Mouse (Mus musculus) myocyte (in vitro differentiated cells): ENCODE results near the gene Trmt112. TPM values are rescaled to one million over a fixed set of nuclear protein-coding genes. Genes with fewer than 3 reads are reported as not detected.
A peak's percentile ranks its signal among the peaks of the same experiment; 100 is the strongest.
"Not testable (repeated sequence)": the region's sequence is repeated elsewhere in the genome, so short reads cannot be mapped to it uniquely, and the experiment has no call there.

Source experiments
- H3K27me3 ChIP-seq: one replicate; pipeline ENCODE4 v1.6.1; 2011; ENCODE audit not compliant: control insufficient read depth, insufficient read depth, insufficient read length
- H3K36me3 ChIP-seq: one replicate; pipeline ENCODE4 v1.6.1; 2011; ENCODE audit not compliant: control insufficient read depth, insufficient read depth
- H3K4me2 ChIP-seq: one replicate; pipeline ENCODE4 v1.6.1; 2011; ENCODE audit warnings: low read depth, control low read depth
- H3K4me3 ChIP-seq: one replicate; pipeline ENCODE4 v1.5.1; 2011; ENCODE audit warnings: mild to moderate bottlenecking, control low read depth, moderate library complexity
- H3K79me2 ChIP-seq: one replicate; pipeline ENCODE4 v1.6.1; 2011; ENCODE audit not compliant: control insufficient read depth, insufficient read depth
- H3ac ChIP-seq: one replicate; pipeline ENCODE4 v1.6.1; 2011; ENCODE audit not compliant: control insufficient read depth, insufficient read length
- CEBPB ChIP-seq: IDR thresholded peaks from 2 replicates; pipeline ENCODE4 v1.6.1; 2011; ENCODE audit warnings: mild to moderate bottlenecking, moderate library complexity; ENCODE audit not compliant: poor library complexity, insufficient read depth, severe bottlenecking
- E2F4 ChIP-seq: IDR thresholded peaks from one replicate; pipeline ENCODE4 v1.6.1; 2011; ENCODE audit warnings: mild to moderate bottlenecking, control low read depth, moderate library complexity; ENCODE audit not compliant: insufficient read depth
- MAX ChIP-seq: IDR thresholded peaks from one replicate; pipeline ENCODE4 v1.6.1; 2011; ENCODE audit warnings: low read depth, mild to moderate bottlenecking, control low read depth
- MYOD1 ChIP-seq, 3 experiments: IDR thresholded peaks; one replicate each; pipeline ENCODE4 v1.6.1; 2011; ENCODE audit warnings: control low read depth in 2 of 3, low read depth in 2 of 3, mild to moderate bottlenecking in 2 of 3, moderate library complexity in 1 of 3; ENCODE audit not compliant: insufficient read length in 2 of 3, control insufficient read depth in 1 of 3
- MYOG ChIP-seq, 3 experiments: IDR thresholded peaks; one replicate each; pipeline ENCODE4 v1.6.1; 2011; ENCODE audit warnings: control low read depth in 2 of 3, low read depth in 2 of 3, mild to moderate bottlenecking in 2 of 3; ENCODE audit not compliant: insufficient read length in 2 of 3, control insufficient read depth in 1 of 3, insufficient read depth in 1 of 3
- POLR2A ChIP-seq: IDR thresholded peaks from one replicate; pipeline ENCODE4 v1.6.1; 2011; ENCODE audit warnings: low read depth, mild to moderate bottlenecking, control low read depth, moderate library complexity; ENCODE audit not compliant: insufficient read length
- POLR2AphosphoS2 ChIP-seq: IDR thresholded peaks from one replicate; pipeline ENCODE4 v1.6.1; 2011; ENCODE audit warnings: low read depth, control low read depth; ENCODE audit not compliant: insufficient read length
- REST ChIP-seq: IDR thresholded peaks from one replicate; pipeline ENCODE4 v1.6.1; 2011; ENCODE audit warnings: mild to moderate bottlenecking, control low read depth, moderate library complexity; ENCODE audit not compliant: insufficient read depth, insufficient read length
- SRF ChIP-seq: IDR thresholded peaks from one replicate; pipeline ENCODE4 v1.6.1; 2011; ENCODE audit warnings: low read depth; ENCODE audit not compliant: control insufficient read depth, insufficient read length
- TCF12 ChIP-seq: IDR thresholded peaks from one replicate; pipeline ENCODE4 v1.6.1; 2011; ENCODE audit warnings: mild to moderate bottlenecking, control low read depth; ENCODE audit not compliant: poor library complexity, insufficient read depth, severe bottlenecking
- TCF3 ChIP-seq: IDR thresholded peaks from one replicate; pipeline ENCODE4 v1.6.1; 2011; ENCODE audit warnings: low read depth, control low read depth; ENCODE audit not compliant: insufficient read length
- polyA plus RNA-seq: library from polyadenylated mRNA; unstranded; fragments of >200 nt; fragmentation: generic; extraction: Trizol; gene quantifications from one replicate; pipeline ENCODE4 v1.2.1, GENCODE M21; 2012; ENCODE audit warnings: missing spikeins

Trmt112 gene
- polyA plus RNA-seq, 1 experiment: 281 TPM

GRCm38 (mm10) chr19:6907811-6908540 is 1.5 kb upstream of the Trmt112 start:
- H3K36me3 ChIP-seq: peaks cover 8% of the 10 kb centered on the region
- peak overlapping the region; percentile 85 for H3K4me3 ChIP-seq
- no peak overlapping the region for H3ac ChIP-seq
- H3K4me2 ChIP-seq: peak overlapping the region; percentile 81
- H3K79me2 ChIP-seq: peaks cover 25% of the 10 kb centered on the region
- TF ChIP-seq MYOD1 (IDR thresholded peaks at IDR 0.05; ENCODE audit: control insufficient read depth in 1 of 3, insufficient read length in 2 of 3, low read depth in 2 of 3) (no peak), TCF12 (no peak), CEBPB (peak; percentile 69)
- no peaks in the 10 kb centered on the region for H3K27me3 ChIP-seq

DNA sequence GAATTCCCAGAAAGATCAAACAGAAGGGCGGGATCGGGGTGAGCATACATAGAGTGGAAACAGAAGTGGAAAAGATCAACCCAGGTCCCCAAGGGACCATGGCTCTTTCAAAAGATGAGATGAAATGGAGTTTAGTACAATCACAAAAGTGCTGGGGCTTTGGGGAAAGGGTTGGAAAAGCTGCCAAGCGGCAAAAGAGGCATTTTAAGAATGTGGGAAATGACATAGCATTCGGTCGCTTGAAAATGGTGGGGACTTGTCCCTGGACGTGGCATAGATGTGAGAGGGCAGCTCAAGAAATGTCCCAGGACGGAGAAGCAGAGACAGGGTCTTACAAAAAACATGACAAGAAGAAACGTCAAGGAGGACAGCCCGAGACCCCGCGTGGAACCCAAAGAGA is 477 bp upstream of the Trmt112 start:
- peak overlapping the region; percentile 85 for H3K4me3 ChIP-seq
- H3K36me3 ChIP-seq: peaks cover 11% of the 10 kb centered on the region
- H3K27me3 ChIP-seq: no peaks in the 10 kb centered on the region
- H3K79me2 ChIP-seq: peaks cover 25% of the 10 kb centered on the region
- peak overlapping the region; percentile 40 for H3ac ChIP-seq
- TF ChIP-seq POLR2A: no peak
- no peak for TF ChIP-seq TCF12
- no peak for TF ChIP-seq E2F4
- no peak for TF ChIP-seq REST
- no peak for TF ChIP-seq MYOD1 (IDR thresholded peaks at IDR 0.05; ENCODE audit: control insufficient read depth in 1 of 3, insufficient read length in 2 of 3, low read depth in 2 of 3)
- TF ChIP-seq SRF: no peak
- TF ChIP-seq TCF3: no peak
- no peak for TF ChIP-seq MYOG (IDR thresholded peaks at IDR 0.05; ENCODE audit: control insufficient read depth in 1 of 3, insufficient read depth in 1 of 3, insufficient read length in 2 of 3, low read depth in 2 of 3)
- peak overlapping the region; percentile 81 for H3K4me2 ChIP-seq

DNA sequence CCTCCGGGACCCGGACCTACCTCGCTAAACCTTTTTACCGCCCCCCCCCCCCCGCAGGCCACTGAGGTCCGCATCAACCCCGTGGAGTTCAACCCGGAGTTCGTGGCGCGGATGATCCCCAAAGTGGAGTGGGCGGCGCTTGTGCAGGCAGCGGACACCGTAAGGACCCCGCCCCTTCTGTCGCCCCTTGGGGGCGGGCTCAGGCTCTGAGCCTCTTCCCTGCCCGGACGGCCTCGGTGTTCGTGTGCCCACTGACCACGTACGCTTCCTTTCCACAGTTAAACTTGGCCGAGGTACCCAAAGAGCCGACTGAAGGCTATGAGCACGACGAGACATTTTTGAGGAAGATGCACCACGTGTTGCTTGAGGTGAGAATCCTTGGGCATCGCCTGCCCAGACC is 808 bp downstream of the Trmt112 start:
- H3K27me3 ChIP-seq: not testable (repeated sequence)
- peaks cover 25% of the 10 kb centered on the region for H3K79me2 ChIP-seq
- peak overlapping the region; percentile 84 for H3K4me2 ChIP-seq
- H3K36me3 ChIP-seq: peaks cover 11% of the 10 kb centered on the region
- peak overlapping the region; percentile 40 for H3ac ChIP-seq
- peak overlapping the region; percentile 85 for H3K4me3 ChIP-seq

DNA sequence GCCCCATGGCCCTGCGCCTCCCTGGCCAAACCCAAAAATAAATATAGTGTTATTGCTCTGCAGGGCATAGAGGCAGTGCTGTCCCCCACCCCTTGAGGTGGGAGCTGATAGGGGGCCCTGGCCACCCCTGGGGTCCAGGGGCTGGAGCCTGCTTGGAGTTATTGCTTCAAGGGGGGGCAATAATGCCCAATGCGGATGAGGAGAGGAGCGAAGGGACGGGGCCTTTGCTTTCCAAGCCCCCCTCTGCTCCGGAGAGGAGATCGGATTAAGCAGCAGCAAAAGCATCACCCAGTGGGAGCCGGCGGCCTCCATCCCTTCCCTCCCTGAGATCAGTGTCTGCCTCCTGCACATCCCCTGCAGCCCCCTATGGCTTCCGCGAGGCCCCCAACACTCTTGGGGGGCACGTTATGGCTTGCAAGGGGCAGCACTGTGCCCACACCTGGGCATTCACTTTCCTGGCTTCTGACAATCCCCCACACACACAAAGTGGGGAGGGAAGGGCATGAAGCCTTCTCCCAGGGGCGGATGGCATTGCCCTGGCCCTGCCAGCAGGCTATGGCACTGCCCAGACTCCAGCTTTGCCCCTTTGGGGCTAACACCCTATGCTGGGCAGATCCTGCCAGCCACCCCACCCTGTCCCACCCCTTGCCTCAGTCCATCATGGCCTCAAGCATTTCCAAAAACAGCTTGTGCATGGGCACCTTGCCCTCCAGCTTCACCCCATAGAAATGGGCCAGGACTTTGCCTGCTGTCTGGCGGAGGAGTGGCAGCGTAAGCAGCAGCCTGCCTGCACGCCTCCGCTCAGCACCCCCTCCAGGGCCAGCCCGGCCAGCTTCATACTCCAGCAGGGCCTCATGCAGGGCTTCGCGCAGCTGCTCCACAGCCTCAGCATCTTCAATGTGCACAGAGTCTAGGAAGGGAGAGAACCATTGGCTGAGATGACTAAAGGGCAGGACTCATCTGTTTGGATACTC is 1.9 kb downstream of the Trmt112 start:
- Histone ChIP-seq H3K27me3 (no peaks in the 10 kb centered on the region), H3ac (no peak overlapping the region), H3K36me3 (peaks cover 11% of the 10 kb centered on the region), H3K4me2 (peak overlapping the region; percentile 84), H3K4me3 (peak overlapping the region; percentile 85), H3K79me2 (peaks cover 25% of the 10 kb centered on the region)
- TF ChIP-seq POLR2A (peak; percentile 7), E2F4 (no peak), MAX (no peak), POLR2AphosphoS2 (no peak), MYOD1 (IDR thresholded peaks at IDR 0.05; ENCODE audit: control insufficient read depth in 1 of 3, insufficient read length in 2 of 3, low read depth in 2 of 3) (no peak)

GRCm38 (mm10) chr19:6912205-6912970 is 2.9 kb downstream of the Trmt112 start:
- H3K4me2 ChIP-seq: no peak overlapping the region
- H3K27me3 ChIP-seq: no peaks in the 10 kb centered on the region
- H3K79me2 ChIP-seq: peaks cover 21% of the 10 kb centered on the region
- H3K36me3 ChIP-seq: peaks cover 11% of the 10 kb centered on the region
- TF ChIP-seq MYOG (IDR thresholded peaks at IDR 0.05; ENCODE audit: control insufficient read depth in 1 of 3, insufficient read depth in 1 of 3, insufficient read length in 2 of 3, low read depth in 2 of 3) (no peak), POLR2AphosphoS2 (peak; percentile 2)
- no peak overlapping the region for H3K4me3 ChIP-seq
- H3ac ChIP-seq: no peak overlapping the region
